ENCODE assay signal across 8 mouse cellular contexts in genomic region chr12:18606126-18606525, GRCm38 (mm10).
A peak's percentile ranks its signal among the peaks of the same experiment; 100 is the strongest.
DNase-seq lines count a peak whose midpoint lies in the region; ATAC-seq and TF ChIP-seq lines count a peak whose summit lies in the region.
"Not testable (repeated sequence)": the region's sequence is repeated elsewhere in the genome, so short reads cannot be mapped to it uniquely, and the experiment has no call there.

No protein-coding gene starts in this region.

- H3K36me3 ChIP-seq in hindbrain, embryonic 14.5 days (replicated peaks; ENCODE audit: control insufficient read depth, insufficient read depth); liver, adult 2 months (ENCODE audit: control insufficient read depth, insufficient read depth, low read length); midbrain, postnatal 0 days (ENCODE audit: insufficient read depth, low read length): not testable (repeated sequence)

- ATAC-seq in hindbrain, embryonic 14.5 days (ENCODE audit: low FRiP score); midbrain, postnatal 0 days (ENCODE audit: low FRiP score): not testable (repeated sequence)

- TF ChIP-seq CTCF in gastrocnemius, adult 2 months (IDR thresholded peaks at IDR 0.05): peak; percentile 30; the same call in 1 of the 2 replicates
- not testable (repeated sequence) for TF ChIP-seq CTCF in liver, adult 2 months (IDR thresholded peaks at IDR 0.05; ENCODE audit: low read depth, low read length)
- TF ChIP-seq CTCF in midbrain, postnatal 0 days (IDR thresholded peaks at IDR 0.05): peak; percentile 35; the same call in 1 of the 2 replicates

- H3K4me1 ChIP-seq in hindbrain, embryonic 14.5 days (replicated peaks; ENCODE audit: control insufficient read depth, insufficient read depth, low read length); liver, adult 2 months (ENCODE audit: control insufficient read depth, insufficient read depth, low read length); midbrain, postnatal 0 days (ENCODE audit: insufficient read depth, low read length): not testable (repeated sequence)

- H3K4me3 ChIP-seq in gastrocnemius, adult 2 months; hindbrain, embryonic 14.5 days (replicated peaks; ENCODE audit: low read length); liver, adult 2 months (ENCODE audit: insufficient read depth, low read depth, low read length); midbrain, postnatal 0 days (ENCODE audit: low read depth, low read length): not testable (repeated sequence)

- not testable (repeated sequence) for H3K27ac ChIP-seq in gastrocnemius, adult 2 months; hindbrain, embryonic 14.5 days; liver, adult 2 months (replicated peaks; ENCODE audit: insufficient read depth, low read depth, low read length); midbrain, postnatal 0 days (ENCODE audit: low read depth, low read length)

- intact Hi-C loops in gastrocnemius, adult 2 months (cut with DNase I): not testable (repeated sequence)

- not testable (repeated sequence) for H3K27me3 ChIP-seq in hindbrain, embryonic 14.5 days (ENCODE audit: control insufficient read depth, insufficient read depth, low read length); liver, adult 2 months (ENCODE audit: control insufficient read depth, insufficient read depth, low read length); midbrain, postnatal 0 days (ENCODE audit: insufficient read depth, low read length)

- H3K9ac ChIP-seq in hindbrain, embryonic 14.5 days; liver, adult 2 months (ENCODE audit: low read depth, low read length); midbrain, postnatal 0 days (replicated peaks; ENCODE audit: low read length, poor library complexity, severe bottlenecking): not testable (repeated sequence)

- not testable (repeated sequence) for H3K79me2 ChIP-seq in liver, adult 2 months (ENCODE audit: control insufficient read depth, insufficient read depth, low read length)

- not testable (repeated sequence) for H3K9me3 ChIP-seq in hindbrain, embryonic 14.5 days (ENCODE audit: control insufficient read depth, low read length); midbrain, postnatal 0 days (ENCODE audit: low read length)

- not testable (repeated sequence) for H3K4me2 ChIP-seq in hindbrain, embryonic 14.5 days (replicated peaks); midbrain, postnatal 0 days (ENCODE audit: low read depth, low read length, poor library complexity, severe bottlenecking)

- not testable (repeated sequence) for TF ChIP-seq POLR2A in liver, adult 2 months (IDR thresholded peaks at IDR 0.05; ENCODE audit: extremely low read depth, insufficient read depth, low read length)

- peak; percentile 42 for DNase-seq in CD4-positive, CD25-positive, alpha-beta regulatory T cell, adult 2 months (ENCODE audit: low read depth, low spot score)
- peak; percentile 3 for DNase-seq in embryo, embryonic 10 days (ENCODE audit: low spot score)
- not testable (repeated sequence) for DNase-seq in gastrocnemius, adult 2 months
- DNase-seq in hindbrain, embryonic 14.5 days (ENCODE audit: low spot score): peak; percentile 24
- DNase-seq in kidney, postnatal 14 days: peak; percentile 2
- DNase-seq in liver, adult 2 months (ENCODE audit: extremely low read depth, low read depth, low spot score): peak; percentile 30
- DNase-seq in midbrain, postnatal 0 days (ENCODE audit: low spot score): peak; percentile 58
- DNase-seq in telencephalon, adult 2 months (ENCODE audit: low read depth, low spot score): peak; percentile 2
